Mouse (Mus musculus) bone marrow macrophage, adult 2 months (primary cell): ENCODE data around the gene Chka.

Experiments
- CTCF ChIP-seq: IDR thresholded peaks from 2 replicates; pipeline ENCODE4 v1.5.1; 2012; ENCODE audit warnings: low read depth, mild to moderate bottlenecking, low read length, moderate library complexity
- POLR2A ChIP-seq: IDR thresholded peaks from 2 replicates; pipeline ENCODE4 v1.6.1; 2012; ENCODE audit warnings: mild to moderate bottlenecking, low read depth, low read length, borderline replicate concordance

GRCm38 (mm10) chr19:3805526-3805925 is 46.0 kb upstream of the Chka start:
- TF ChIP-seq POLR2A (no peak), CTCF (no peak)
